Mouse (Mus musculus) hindbrain, postnatal 0 days (tissue): ENCODE measurements around the gene LTO1. TPM values are rescaled to one million over a fixed set of nuclear protein-coding genes. Genes with fewer than 3 reads are reported as not detected.

ENCODE experiments used
- ATAC-seq: fragments of 200-750 bp; cut with Nextera tagmentation; 2 replicates; pipeline ENCODE4 v1.8.0; 2017; ENCODE audit warnings: mild to moderate bottlenecking, moderate TSS enrichment, moderate library complexity
- DNase-seq: peaks from one replicate; pipeline ENCODE4 v3.0.0-alpha.2; 2015; ENCODE audit warnings: low spot score
- H3K27ac ChIP-seq: fragments of 300-500 bp; sonication (generic); 2 replicates; pipeline ENCODE4 v1.5.1; 2014; ENCODE audit warnings: mild to moderate bottlenecking
- H3K27me3 ChIP-seq: fragments of 300-500 bp; sonication (generic); 2 replicates; pipeline ENCODE4 v1.6.1; 2014; ENCODE audit warnings: low read length, mixed read lengths; ENCODE audit not compliant: insufficient read depth
- H3K36me3 ChIP-seq: fragments of 300-500 bp; sonication (generic); 2 replicates; pipeline ENCODE4 v1.6.1; 2014; ENCODE audit warnings: low read length, mixed read lengths; ENCODE audit not compliant: insufficient read depth
- H3K4me1 ChIP-seq: fragments of 300-500 bp; sonication (generic); 2 replicates; pipeline ENCODE4 v1.6.1; 2014; ENCODE audit warnings: antibody characterized with exemption, low read length, mixed read lengths; ENCODE audit not compliant: insufficient read depth
- H3K4me2 ChIP-seq: fragments of 300-500 bp; sonication (generic); 2 replicates; pipeline ENCODE4 v1.6.1; 2014; ENCODE audit warnings: low read depth, mild to moderate bottlenecking, low read length, moderate library complexity, mixed read lengths
- H3K4me3 ChIP-seq: fragments of 300-500 bp; sonication (generic); 2 replicates; pipeline ENCODE4 v1.5.1; 2014; ENCODE audit warnings: low read length
- H3K9ac ChIP-seq: fragments of 300-500 bp; sonication (generic); replicated peaks from 2 replicates; pipeline ENCODE4 v1.6.1; 2014; ENCODE audit warnings: mild to moderate bottlenecking, low read length, moderate library complexity, mixed read lengths
- H3K9me3 ChIP-seq: fragments of 300-500 bp; sonication (generic); 2 replicates; pipeline ENCODE4 v1.6.1; 2016; ENCODE audit warnings: low read length, mixed read lengths
- CTCF ChIP-seq: IDR thresholded peaks from 2 replicates; pipeline ENCODE4 v1.5.1; 2016; ENCODE audit warnings: antibody characterized with exemption, control low read depth, low read depth
- WGBS: fragments of 180-500 bp; shearing (Covaris S2); extraction: QIAGEN DNeasy Blood & Tissue Kit; methylation state at CpG from one replicate; pipeline ENCODE4 v1.1.7; 2014; 5-methylcytosine and 5-hydroxymethylcytosine counted together
- polyA plus RNA-seq: library from polyadenylated mRNA; unstranded; fragments of >200 nt; fragmentation: Nextera tagmentation; extraction: Ambion mirVana; gene quantifications from 2 replicates; pipeline ENCODE4 v1.2.1, GENCODE M21; 2015
- total RNA-seq: library from RNA; depleted of rRNA; stranded (reverse); fragments of >200 nt; gene quantifications from 2 replicates; pipeline ENCODE4 v1.2.3, GENCODE M21; 2014; rRNA removed

Gene LTO1
- total RNA-seq (22.6 and 25.9 TPM in 2 replicates), polyA plus RNA-seq (19.3 and 22.4 TPM in 2 replicates)

GRCm38 (mm10) chr7:144914948-144915750, at the start of gene LTO1:
Gene LTO1, plus strand, starts transcription at chr7:144915100.
- H3K36me3 ChIP-seq: peaks cover 19% of the 10 kb centered on the region
- no peak for TF ChIP-seq CTCF
- H3K27ac ChIP-seq: peak within 1 kb of the TSS; percentile 78
- H3K4me3 ChIP-seq: peak within 1 kb of the TSS; percentile 86
- no peaks in the 10 kb centered on the region for H3K27me3 ChIP-seq
- WGBS: under 1% methylated on average over 55 of the region's 55 CpGs
- no peaks in the 10 kb centered on the region for H3K9me3 ChIP-seq
- peak; percentile 95 for ATAC-seq
- peaks cover 7% of the 10 kb centered on the region for H3K4me1 ChIP-seq
- DNase-seq: peak; percentile 96
- peak within 1 kb of the TSS; percentile 98 for H3K4me2 ChIP-seq
- H3K9ac ChIP-seq: peak within 1 kb of the TSS; percentile 75

- peaks cover 24% of the 10 kb centered on the region; the same call in 1 of the 2 replicates for H3K27me3 ChIP-seq
- H3K4me3 ChIP-seq: no peak overlapping the region
- no peak overlapping the region for H3K9ac ChIP-seq
- WGBS: 65% methylated on average over 4 of the region's 4 CpGs
- no peak overlapping the region for H3K4me2 ChIP-seq
- ATAC-seq: no peak
- H3K36me3 ChIP-seq: no peaks in the 10 kb centered on the region
- H3K4me1 ChIP-seq: peaks cover 3% of the 10 kb centered on the region; the same call in 1 of the 2 replicates
- H3K9me3 ChIP-seq: no peaks in the 10 kb centered on the region
- DNase-seq: no peak
- TF ChIP-seq CTCF: no peak
- no peak overlapping the region for H3K27ac ChIP-seq
Observed at GRCm38 (mm10) chr7:144867161-144867560, 47.7 kb upstream of the LTO1 start.

- Histone ChIP-seq H3K4me3 (no peak overlapping the region), H3K4me2 (no peak overlapping the region), H3K27me3 (peaks cover 23% of the 10 kb centered on the region; the same call in 1 of the 2 replicates), H3K9ac (no peak overlapping the region), H3K36me3 (no peaks in the 10 kb centered on the region), H3K4me1 (0 out of 2 replicates have a peak, but pooled peaks cover 1% of the 10 kb centered on the region), H3K27ac (no peak overlapping the region), H3K9me3 (no peaks in the 10 kb centered on the region)
- ATAC-seq (no peak), DNase-seq (no peak)
- WGBS: 81% methylated on average over 8 of the region's 8 CpGs
- TF ChIP-seq CTCF: no peak
Observed at GRCm38 (mm10) chr7:144867602-144868001, 47.3 kb upstream of the LTO1 start.

- H3K4me1 ChIP-seq: no peaks in the 10 kb centered on the region
- no peaks in the 10 kb centered on the region for H3K36me3 ChIP-seq
- TF ChIP-seq CTCF: no peak
- DNase-seq: no peak
- no peak overlapping the region for H3K4me3 ChIP-seq
- WGBS: 77% methylated on average over 4 of the region's 4 CpGs
- H3K9ac ChIP-seq: no peak overlapping the region
- no peak overlapping the region for H3K4me2 ChIP-seq
- 0 out of 2 replicates have a peak, but pooled peaks cover 3% of the 10 kb centered on the region for H3K27me3 ChIP-seq
- no peaks in the 10 kb centered on the region for H3K9me3 ChIP-seq
- no peak for ATAC-seq
- H3K27ac ChIP-seq: no peak overlapping the region
Observed at GRCm38 (mm10) chr7:144872420-144872819, 42.5 kb upstream of the LTO1 start.

GRCm38 (mm10) chr7:144873160-144873559, 41.7 kb upstream of the LTO1 start:
- H3K4me3 ChIP-seq: no peak overlapping the region
- H3K27ac ChIP-seq: no peak overlapping the region
- DNase-seq (no peak), ATAC-seq (no peak)
- H3K9ac ChIP-seq: no peak overlapping the region
- 0 out of 2 replicates have a peak, but pooled peaks cover 3% of the 10 kb centered on the region for H3K27me3 ChIP-seq
- H3K4me2 ChIP-seq: no peak overlapping the region
- H3K4me1 ChIP-seq: no peaks in the 10 kb centered on the region
- WGBS: 63% methylated on average over 4 of the region's 4 CpGs
- no peak for TF ChIP-seq CTCF
- no peaks in the 10 kb centered on the region for H3K9me3 ChIP-seq
- H3K36me3 ChIP-seq: no peaks in the 10 kb centered on the region

GRCm38 (mm10) chr7:144874226-144874625, 40.7 kb upstream of the LTO1 start:
- DNase-seq (no peak), ATAC-seq (no peak)
- H3K4me2 ChIP-seq: no peak overlapping the region
- no peak for TF ChIP-seq CTCF
- H3K9me3 ChIP-seq: no peaks in the 10 kb centered on the region
- no peaks in the 10 kb centered on the region for H3K4me1 ChIP-seq
- WGBS: 65% methylated on average over 4 of the region's 4 CpGs
- H3K27me3 ChIP-seq: 0 out of 2 replicates have a peak, but pooled peaks cover 3% of the 10 kb centered on the region
- no peak overlapping the region for H3K27ac ChIP-seq
- H3K9ac ChIP-seq: no peak overlapping the region
- H3K36me3 ChIP-seq: no peaks in the 10 kb centered on the region
- no peak overlapping the region for H3K4me3 ChIP-seq

GRCm38 (mm10) chr7:144878401-144878800, 36.5 kb upstream of the LTO1 start:
- Histone ChIP-seq H3K9ac (no peak overlapping the region), H3K4me2 (no peak overlapping the region), H3K9me3 (no peaks in the 10 kb centered on the region), H3K27ac (no peak overlapping the region), H3K36me3 (no peaks in the 10 kb centered on the region), H3K27me3 (0 out of 2 replicates have a peak, but pooled peaks cover 3% of the 10 kb centered on the region), H3K4me1 (no peaks in the 10 kb centered on the region), H3K4me3 (no peak overlapping the region)
- TF ChIP-seq CTCF: no peak
- ATAC-seq (no peak), DNase-seq (no peak)
- WGBS: 97% methylated on average over 1 of the region's 1 CpGs
